Mouse (Mus musculus) ES-Bruce4 (cell line): ENCODE measurements around the gene Eif4enif1.

ENCODE experiments used
- CTCF ChIP-seq: IDR thresholded peaks from one replicate; pipeline ENCODE4 v1.8.1; 2011; ENCODE audit warnings: low read depth, low read length
- EP300 ChIP-seq: IDR thresholded peaks from 2 replicates; pipeline ENCODE4 v1.6.1; 2011; ENCODE audit warnings: low read depth, low read length; ENCODE audit not compliant: insufficient read depth
- POLR2A ChIP-seq: IDR thresholded peaks from one replicate; pipeline ENCODE4 v1.8.1; 2011; ENCODE audit warnings: low read length; ENCODE audit not compliant: insufficient read depth

DNA sequence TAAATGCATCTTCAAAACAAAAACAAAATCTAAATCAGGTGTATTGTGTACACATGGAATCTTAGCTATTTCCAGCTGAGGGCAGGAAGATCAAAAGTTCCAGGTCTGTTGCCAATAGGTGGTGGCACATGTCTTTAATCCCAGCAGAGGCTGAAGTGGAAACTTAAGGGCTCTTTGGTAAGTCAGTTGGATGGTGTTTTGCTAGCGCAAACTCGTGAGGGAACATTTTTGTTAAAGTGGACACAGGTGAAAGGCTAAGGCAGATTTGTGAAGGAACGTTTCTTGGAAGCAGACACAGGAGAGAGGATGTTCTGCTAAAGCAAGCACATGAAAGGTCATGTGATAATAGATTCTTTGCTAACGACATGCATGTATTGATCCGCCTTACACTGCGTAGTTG lies 81.5 kb downstream of the Eif4enif1 start:
- TF ChIP-seq CTCF (no peak), EP300 (no peak), POLR2A (no peak)
